28 mouse cellular contexts compared by ENCODE assay signal in genomic region chr3:31017652-31018051, GRCm38 (mm10). TPM values are rescaled to one million over a fixed set of nuclear protein-coding genes. Genes with fewer than 3 reads are reported as not detected.
DNase-seq lines count a peak whose midpoint lies in the region; ATAC-seq and TF ChIP-seq lines count a peak whose summit lies in the region.
"Had no signal": no experiment of that assay in that cellular context is flagged by ENCODE, and none has a peak within 500 bp of the region (broad histone marks: within the 10 kb centered on the region; RNA-seq: fewer than 3 reads in every experiment).

No protein-coding gene starts in this region.

- H3K9ac ChIP-seq in hindbrain, embryonic 11.5 days (ENCODE audit: low read depth, low read length), result no peak overlapping the region
- H3K9ac ChIP-seq in hindbrain, embryonic 12.5 days, result no peak overlapping the region
- H3K9ac ChIP-seq in midbrain, embryonic 12.5 days (replicated peaks), result no peak overlapping the region
- no peak overlapping the region for H3K9ac ChIP-seq in midbrain, postnatal 0 days (replicated peaks; ENCODE audit: low read length, poor library complexity, severe bottlenecking)
- H3K9ac ChIP-seq: embryonic facial prominence, embryonic 12.5 days; liver, embryonic 15.5 days; lung, embryonic 15.5 days; neural tube, embryonic 15.5 days had no signal

- no peak for TF ChIP-seq CTCF in midbrain, postnatal 0 days (IDR thresholded peaks at IDR 0.05)

- H3K4me1 ChIP-seq in hindbrain, embryonic 11.5 days (replicated peaks; ENCODE audit: control insufficient read depth, insufficient read depth, low read length), result no peaks in the 10 kb centered on the region
- peaks cover 18% of the 10 kb centered on the region for H3K4me1 ChIP-seq in hindbrain, embryonic 12.5 days
- H3K4me1 ChIP-seq in midbrain, embryonic 12.5 days, result peaks cover 6% of the 10 kb centered on the region; the same call in 1 of the 2 replicates
- no peaks in the 10 kb centered on the region; the same call in 1 of the 2 replicates for H3K4me1 ChIP-seq in midbrain, postnatal 0 days (ENCODE audit: insufficient read depth, low read length)

- no peak overlapping the region for H3K27ac ChIP-seq in hindbrain, embryonic 11.5 days (ENCODE audit: low read depth, low read length)
- H3K27ac ChIP-seq in hindbrain, embryonic 12.5 days, result no peak overlapping the region
- H3K27ac ChIP-seq in midbrain, embryonic 12.5 days (replicated peaks), result no peak overlapping the region
- no peak overlapping the region for H3K27ac ChIP-seq in midbrain, postnatal 0 days (ENCODE audit: low read depth, low read length)
- H3K27ac ChIP-seq: embryonic facial prominence, embryonic 12.5 days; heart, embryonic 10.5 days; liver, embryonic 15.5 days; neural tube, embryonic 15.5 days had no signal

- H3K27me3 ChIP-seq in hindbrain, embryonic 11.5 days (ENCODE audit: control insufficient read depth, insufficient read depth, low read length), result no peaks in the 10 kb centered on the region
- H3K27me3 ChIP-seq in hindbrain, embryonic 12.5 days, result no peaks in the 10 kb centered on the region
- no peaks in the 10 kb centered on the region for H3K27me3 ChIP-seq in midbrain, embryonic 12.5 days
- no peaks in the 10 kb centered on the region for H3K27me3 ChIP-seq in midbrain, postnatal 0 days (ENCODE audit: insufficient read depth, low read length)
- H3K27me3 ChIP-seq: embryonic facial prominence, embryonic 12.5 days; liver, embryonic 15.5 days; lung, embryonic 15.5 days; megakaryocyte, embryonic 14.5 days; neural tube, embryonic 15.5 days; Patski had no signal

- ATAC-seq in hindbrain, embryonic 11.5 days (ENCODE audit: low FRiP score), result peak; percentile 53; the same call in 1 of the 2 replicates
- ATAC-seq in hindbrain, embryonic 12.5 days (ENCODE audit: low FRiP score), result no peak
- ATAC-seq in midbrain, embryonic 12.5 days (ENCODE audit: low FRiP score, low read depth), result peak; percentile 58; the same call in 1 of the 2 replicates
- no peak; the same call in 1 of the 2 replicates for ATAC-seq in midbrain, postnatal 0 days (ENCODE audit: low FRiP score)
- ATAC-seq: activated CD4-positive, CD25-positive, alpha-beta regulatory T cell, adult 4 months; intestine, postnatal 0 days had no signal

- no peaks in the 10 kb centered on the region for H3K9me3 ChIP-seq in hindbrain, embryonic 11.5 days (ENCODE audit: control insufficient read depth, low read length)
- no peaks in the 10 kb centered on the region for H3K9me3 ChIP-seq in hindbrain, embryonic 12.5 days (replicated peaks)
- no peaks in the 10 kb centered on the region for H3K9me3 ChIP-seq in midbrain, embryonic 12.5 days
- no peaks in the 10 kb centered on the region for H3K9me3 ChIP-seq in midbrain, postnatal 0 days (ENCODE audit: low read length)
- H3K9me3 ChIP-seq: embryonic facial prominence, embryonic 12.5 days; heart, embryonic 10.5 days; limb, embryonic 10.5 days; liver, embryonic 15.5 days; lung, embryonic 15.5 days; megakaryocyte, embryonic 14.5 days; neural tube, embryonic 15.5 days had no signal

- H3K36me3 ChIP-seq in hindbrain, embryonic 11.5 days (ENCODE audit: control insufficient read depth, insufficient read depth, low read length), result no peaks in the 10 kb centered on the region
- H3K36me3 ChIP-seq in hindbrain, embryonic 12.5 days, result peaks cover 5% of the 10 kb centered on the region; the same call in 1 of the 2 replicates
- 0 out of 2 replicates have a peak, but pooled peaks cover 8% of the 10 kb centered on the region for H3K36me3 ChIP-seq in midbrain, embryonic 12.5 days
- 0 out of 2 replicates have a peak, but pooled peaks cover 5% of the 10 kb centered on the region for H3K36me3 ChIP-seq in midbrain, postnatal 0 days (ENCODE audit: insufficient read depth, low read length)
- H3K36me3 ChIP-seq: embryonic facial prominence, embryonic 12.5 days had no signal

- no peak for DNase-seq in hindbrain, embryonic 11.5 days (ENCODE audit: low spot score)
- no peak for DNase-seq in midbrain, postnatal 0 days (ENCODE audit: low spot score)
- DNase-seq in ES-CJ7 (ENCODE audit: low read depth, low spot score), result peak; percentile 91
- peak; percentile 93 for DNase-seq in R1 (ENCODE audit: low read depth, low spot score)
- no peak for DNase-seq in natural killer cell, adult 2 months (ENCODE audit: low spot score in 2 of 2)
- DNase-seq in left cerebral cortex, adult 8-10 months (ENCODE audit: low spot score in 2 of 2), result no peak
- DNase-seq: adrenal gland, adult 8-10 months; cerebellum, adult 18-20 months; cerebellum, postnatal 14 days; kidney, postnatal 10 days; liver; lung, postnatal 36 days; right cerebral cortex, adult 18-20 months; right cerebral cortex, postnatal 4 days; thymus, postnatal 14 days had no signal

- H3K4me3 ChIP-seq in hindbrain, embryonic 11.5 days (ENCODE audit: low read depth, low read length), result no peak overlapping the region
- no peak overlapping the region for H3K4me3 ChIP-seq in hindbrain, embryonic 12.5 days
- H3K4me3 ChIP-seq in midbrain, embryonic 12.5 days, result no peak overlapping the region
- H3K4me3 ChIP-seq in midbrain, postnatal 0 days (ENCODE audit: low read depth, low read length), result no peak overlapping the region
- H3K4me3 ChIP-seq: embryonic facial prominence, embryonic 12.5 days; erythroblast, embryonic 14.5 days; heart, embryonic 10.5 days; limb, embryonic 10.5 days; liver, embryonic 15.5 days; lung, embryonic 15.5 days; megakaryocyte, embryonic 14.5 days; neural tube, embryonic 15.5 days had no signal

- H3K4me2 ChIP-seq in hindbrain, embryonic 11.5 days (replicated peaks; ENCODE audit: low read depth, low read length), result no peak overlapping the region
- no peak overlapping the region for H3K4me2 ChIP-seq in hindbrain, embryonic 12.5 days (replicated peaks)
- no peak overlapping the region for H3K4me2 ChIP-seq in midbrain, embryonic 12.5 days (replicated peaks)
- no peak overlapping the region for H3K4me2 ChIP-seq in midbrain, postnatal 0 days (ENCODE audit: low read depth, low read length, poor library complexity, severe bottlenecking)
- H3K4me2 ChIP-seq: embryonic facial prominence, embryonic 12.5 days; liver, embryonic 15.5 days; lung, embryonic 15.5 days; neural tube, embryonic 15.5 days had no signal

- 48% methylated on average over 4 of the region's 4 CpGs for WGBS in hindbrain, embryonic 11.5 days
- 40% methylated on average over 4 of the region's 4 CpGs for WGBS in hindbrain, embryonic 12.5 days
- 41% methylated on average over 4 of the region's 4 CpGs for WGBS in midbrain, embryonic 12.5 days
- 44% methylated on average over 4 of the region's 4 CpGs for WGBS in midbrain, postnatal 0 days

RNA-seq across cellular contexts. Expression of gene Prkci, which starts 22.1 kb away (rescaled TPM):
- 37.3 and 41.1 TPM in 2 replicates for polyA plus RNA-seq in hindbrain, embryonic 11.5 days (2014; fragmentation: Nextera tagmentation; extraction: Ambion mirVana)
- 38.6 and 39.9 TPM in 2 replicates for polyA plus RNA-seq in hindbrain, embryonic 12.5 days (2016; fragmentation: Nextera tagmentation; extraction: Ambion mirVana)
- 33.1 and 39.2 TPM in 2 replicates for polyA plus RNA-seq in midbrain, embryonic 12.5 days (2016; fragmentation: Nextera tagmentation; extraction: Ambion mirVana)
- 47.0 and 56.7 TPM in 2 replicates for total RNA-seq in midbrain, postnatal 0 days (2014; rRNA removed)
- 18.3 and 19.6 TPM in 2 replicates for polyA plus RNA-seq in midbrain, postnatal 0 days (2015; fragmentation: Nextera tagmentation; extraction: Ambion mirVana)
- total RNA-seq in left cerebral cortex, adult 8-10 months (2022), result 10 to 100 TPM; 50.3 to 65.1 (median 57.8) TPM

RNA-seq across cellular contexts. Expression of gene Phc3, which starts 48.4 kb away (rescaled TPM):
- polyA plus RNA-seq in hindbrain, embryonic 11.5 days (2014; fragmentation: Nextera tagmentation; extraction: Ambion mirVana), result 5.3 and 7.3 TPM in 2 replicates
- polyA plus RNA-seq in hindbrain, embryonic 12.5 days (2016; fragmentation: Nextera tagmentation; extraction: Ambion mirVana), result 6.5 and 8.1 TPM in 2 replicates
- polyA plus RNA-seq in midbrain, embryonic 12.5 days (2016; fragmentation: Nextera tagmentation; extraction: Ambion mirVana), result 5.8 and 6.2 TPM in 2 replicates
- 27.0 and 31.5 TPM in 2 replicates for total RNA-seq in midbrain, postnatal 0 days (2014; rRNA removed)
- 5.5 and 6.6 TPM in 2 replicates for polyA plus RNA-seq in midbrain, postnatal 0 days (2015; fragmentation: Nextera tagmentation; extraction: Ambion mirVana)
- total RNA-seq in left cerebral cortex, adult 8-10 months (2022), result 10 to 100 TPM; 37.9 to 41.5 (median 40.4) TPM

Comparison
In these comparisons a context has a peak if more than half of its experiments do, and no peak if none do; other contexts are left out.
1. ATAC-seq: peak in hindbrain, embryonic 11.5 days (single experiment) and midbrain, embryonic 12.5 days (single experiment); none in hindbrain, embryonic 12.5 days (single experiment) and midbrain, postnatal 0 days (single experiment).
2. DNase-seq: peak in ES-CJ7 (single experiment) and R1 (single experiment); none in hindbrain, embryonic 11.5 days (single experiment), midbrain, postnatal 0 days (single experiment), natural killer cell, adult 2 months (0 of 2) and left cerebral cortex, adult 8-10 months (0 of 2).